Mouse (Mus musculus) stomach, embryonic 15.5 days (tissue): ENCODE measurements at regions not wholly inside any gene's neighbourhood (a gene's known extent, or its start where the extent isn't known, plus 50 kb on each side); places are given as distances from the start of the nearest gene placed in this dataset.

Experiments used
- ATAC-seq: fragments of 200-750 bp; cut with Nextera tagmentation; 2 replicates; pipeline ENCODE4 v1.8.0; 2017; ENCODE audit warnings: low read depth, moderate number of reproducible peaks, moderate TSS enrichment; ENCODE audit not compliant: insufficient read depth, low FRiP score
- H3K27ac ChIP-seq: fragments of 300-500 bp; sonication (generic); 2 replicates; pipeline ENCODE4 v1.5.1; 2015; ENCODE audit warnings: mild to moderate bottlenecking, inconsistent platforms
- H3K27me3 ChIP-seq: fragments of 300-500 bp; sonication (generic); replicated peaks from 2 replicates; pipeline ENCODE4 v1.6.1; 2015; ENCODE audit warnings: inconsistent platforms
- H3K36me3 ChIP-seq: fragments of 300-500 bp; sonication (generic); 2 replicates; pipeline ENCODE4 v1.6.1; 2015; ENCODE audit warnings: inconsistent platforms
- H3K4me1 ChIP-seq: fragments of 300-500 bp; sonication (generic); 2 replicates; pipeline ENCODE4 v1.6.1; 2015; ENCODE audit warnings: inconsistent platforms
- H3K4me2 ChIP-seq: fragments of 300-500 bp; sonication (generic); 2 replicates; pipeline ENCODE4 v1.6.1; 2015; ENCODE audit warnings: mild to moderate bottlenecking, inconsistent platforms
- H3K4me3 ChIP-seq: fragments of 300-500 bp; sonication (generic); replicated peaks from 2 replicates; pipeline ENCODE4 v1.5.1; 2015; ENCODE audit warnings: inconsistent platforms
- H3K9ac ChIP-seq: fragments of 300-500 bp; sonication (generic); 2 replicates; pipeline ENCODE4 v1.6.1; 2015; ENCODE audit warnings: inconsistent platforms
- H3K9me3 ChIP-seq: fragments of 300-500 bp; sonication (generic); 2 replicates; pipeline ENCODE4 v1.6.1; 2016; ENCODE audit warnings: inconsistent platforms
- WGBS: fragments of 180-500 bp; shearing (Covaris S2); methylation state at CpG from one replicate; pipeline ENCODE4 v1.1.7; 2015; 5-methylcytosine and 5-hydroxymethylcytosine counted together

GRCm38 (mm10) chr3:148544929-148545328, 445.4 kb downstream of the Adgrl2 start:
- no peak overlapping the region for H3K27ac ChIP-seq
- WGBS, result 79% methylated on average over 6 of the region's 6 CpGs
- ATAC-seq, result no peak
- no peaks in the 10 kb centered on the region for H3K9me3 ChIP-seq
- H3K36me3 ChIP-seq, result no peaks in the 10 kb centered on the region
- no peaks in the 10 kb centered on the region for H3K27me3 ChIP-seq
- H3K4me1 ChIP-seq, result no peaks in the 10 kb centered on the region
- no peak overlapping the region for H3K4me3 ChIP-seq
- H3K4me2 ChIP-seq, result no peak overlapping the region
- no peak overlapping the region for H3K9ac ChIP-seq

- Histone ChIP-seq H3K27ac (no peak overlapping the region), H3K27me3 (no peaks in the 10 kb centered on the region), H3K36me3 (no peaks in the 10 kb centered on the region), H3K4me3 (no peak overlapping the region), H3K9me3 (no peaks in the 10 kb centered on the region), H3K9ac (no peak overlapping the region), H3K4me2 (no peak overlapping the region), H3K4me1 (no peaks in the 10 kb centered on the region)
- WGBS, result 84% methylated on average over 5 of the region's 5 CpGs
- no peak for ATAC-seq
Measured at GRCm38 (mm10) chr3:148542217-148542616, 448.1 kb downstream of the Adgrl2 start.

GRCm38 (mm10) chr3:148537669-148538271, 452.6 kb downstream of the Adgrl2 start:
- Histone ChIP-seq H3K36me3 (no peaks in the 10 kb centered on the region), H3K9me3 (no peaks in the 10 kb centered on the region), H3K27ac (no peak overlapping the region), H3K4me3 (no peak overlapping the region), H3K27me3 (no peaks in the 10 kb centered on the region), H3K4me1 (no peaks in the 10 kb centered on the region), H3K9ac (no peak overlapping the region), H3K4me2 (no peak overlapping the region)
- WGBS, result 63% methylated on average over 4 of the region's 4 CpGs
- ATAC-seq, result no peak

DNA sequence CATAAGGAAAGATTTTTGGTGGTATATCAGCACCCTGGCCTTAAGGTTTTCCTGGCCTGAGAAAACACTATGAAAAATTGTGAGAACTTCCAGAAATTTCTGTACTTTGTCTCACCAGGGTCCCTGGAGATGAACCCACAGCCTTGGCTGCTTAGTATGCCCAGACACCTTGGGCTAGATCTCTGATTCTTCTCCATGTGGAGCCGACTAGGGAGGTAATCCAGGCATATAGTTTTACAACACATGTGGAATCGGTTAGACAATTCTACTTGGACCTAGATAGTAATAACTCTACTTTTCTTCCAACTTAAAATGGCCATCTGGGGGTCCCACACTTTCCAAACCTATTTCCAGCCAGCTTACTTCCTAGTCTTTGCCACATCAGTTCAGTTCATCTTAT, 460.5 kb downstream of the Adgrl2 start:
- Histone ChIP-seq H3K4me2 (no peak overlapping the region), H3K27ac (no peak overlapping the region), H3K4me3 (no peak overlapping the region), H3K9ac (no peak overlapping the region), H3K36me3 (no peaks in the 10 kb centered on the region), H3K9me3 (no peaks in the 10 kb centered on the region), H3K27me3 (no peaks in the 10 kb centered on the region), H3K4me1 (no peaks in the 10 kb centered on the region)
- ATAC-seq, result no peak
- 78% methylated on average over 2 of the region's 2 CpGs for WGBS

DNA sequence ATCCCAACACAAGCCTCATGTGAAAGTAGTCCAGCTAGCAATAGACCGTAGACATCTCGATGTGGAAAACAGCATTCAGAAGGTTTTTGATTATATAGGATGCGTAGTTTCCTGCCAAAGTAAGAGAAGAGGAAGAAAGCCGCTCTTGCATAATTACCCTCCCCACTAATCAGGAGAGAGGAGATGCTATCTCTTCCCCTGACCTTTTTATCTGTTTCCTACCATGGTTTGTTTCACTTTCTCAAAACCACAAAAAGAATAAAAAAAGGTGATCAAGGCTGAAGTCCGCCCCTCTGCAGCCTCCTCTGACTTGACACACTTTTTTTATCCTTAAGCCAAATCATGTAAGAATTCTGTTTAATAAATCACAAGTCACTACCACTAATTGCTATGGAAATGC, 480.0 kb downstream of the Adgrl2 start:
- Histone ChIP-seq H3K4me3 (no peak overlapping the region), H3K27me3 (no peaks in the 10 kb centered on the region), H3K27ac (no peak overlapping the region), H3K36me3 (no peaks in the 10 kb centered on the region), H3K9me3 (no peaks in the 10 kb centered on the region), H3K9ac (no peak overlapping the region), H3K4me2 (no peak overlapping the region), H3K4me1 (no peaks in the 10 kb centered on the region)
- WGBS, result 80% methylated on average over 5 of the region's 5 CpGs
- no peak for ATAC-seq

GRCm38 (mm10) chr3:148504928-148505327, 485.4 kb downstream of the Adgrl2 start:
- no peak for ATAC-seq
- no peaks in the 10 kb centered on the region for H3K4me1 ChIP-seq
- no peaks in the 10 kb centered on the region for H3K9me3 ChIP-seq
- no peaks in the 10 kb centered on the region for H3K27me3 ChIP-seq
- no peak overlapping the region for H3K9ac ChIP-seq
- no peak overlapping the region for H3K4me2 ChIP-seq
- no peak overlapping the region for H3K4me3 ChIP-seq
- no peaks in the 10 kb centered on the region for H3K36me3 ChIP-seq
- no peak overlapping the region for H3K27ac ChIP-seq
- 84% methylated on average over 2 of the region's 2 CpGs for WGBS

- H3K4me3 ChIP-seq, result no peak overlapping the region
- no peak overlapping the region for H3K4me2 ChIP-seq
- no peak for ATAC-seq
- H3K9ac ChIP-seq, result no peak overlapping the region
- H3K27me3 ChIP-seq, result no peaks in the 10 kb centered on the region
- no peaks in the 10 kb centered on the region for H3K36me3 ChIP-seq
- H3K4me1 ChIP-seq, result no peaks in the 10 kb centered on the region
- WGBS, result 73% methylated on average over 1 of the region's 1 CpGs
- H3K27ac ChIP-seq, result no peak overlapping the region
- H3K9me3 ChIP-seq, result no peaks in the 10 kb centered on the region
Measured at GRCm38 (mm10) chr3:148503432-148503831, 486.9 kb downstream of the Adgrl2 start.

DNA sequence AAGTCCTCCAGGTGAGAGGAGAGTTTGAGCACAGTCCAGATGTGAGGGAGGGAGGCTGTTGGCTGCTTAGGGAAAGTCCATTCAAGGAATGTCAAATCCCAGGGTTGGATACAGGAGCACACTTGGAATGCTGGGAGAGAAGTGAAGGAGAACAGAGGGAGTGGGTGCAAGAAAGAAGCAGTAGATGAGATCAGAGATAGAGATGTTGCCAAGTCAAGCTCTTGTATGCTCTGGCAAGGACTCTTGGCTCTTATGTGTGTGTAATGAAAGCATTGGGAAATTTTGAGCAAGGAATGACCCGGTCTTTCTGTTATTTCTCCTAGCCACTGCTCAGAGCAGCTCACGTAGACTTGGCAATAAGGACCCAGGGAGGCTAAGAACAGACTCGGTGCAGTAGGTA, 488.6 kb downstream of the Adgrl2 start:
- no peak overlapping the region for H3K4me2 ChIP-seq
- no peak overlapping the region for H3K4me3 ChIP-seq
- H3K9ac ChIP-seq, result no peak overlapping the region
- 84% methylated on average over 3 of the region's 3 CpGs for WGBS
- no peak overlapping the region for H3K27ac ChIP-seq
- H3K4me1 ChIP-seq, result no peaks in the 10 kb centered on the region
- no peaks in the 10 kb centered on the region for H3K36me3 ChIP-seq
- H3K27me3 ChIP-seq, result no peaks in the 10 kb centered on the region
- no peak for ATAC-seq
- H3K9me3 ChIP-seq, result no peaks in the 10 kb centered on the region

GRCm38 (mm10) chr3:148496672-148497071, 493.7 kb downstream of the Adgrl2 start:
- no peaks in the 10 kb centered on the region for H3K9me3 ChIP-seq
- WGBS, result 53% methylated on average over 5 of the region's 5 CpGs
- H3K27me3 ChIP-seq, result no peaks in the 10 kb centered on the region
- no peak for ATAC-seq
- H3K4me2 ChIP-seq, result no peak overlapping the region
- no peaks in the 10 kb centered on the region for H3K4me1 ChIP-seq
- no peaks in the 10 kb centered on the region for H3K36me3 ChIP-seq
- no peak overlapping the region for H3K4me3 ChIP-seq
- H3K27ac ChIP-seq, result no peak overlapping the region
- H3K9ac ChIP-seq, result no peak overlapping the region

- Histone ChIP-seq H3K36me3 (no peaks in the 10 kb centered on the region), H3K27me3 (no peaks in the 10 kb centered on the region), H3K9ac (no peak overlapping the region), H3K27ac (no peak overlapping the region), H3K4me3 (no peak overlapping the region), H3K4me1 (no peaks in the 10 kb centered on the region), H3K4me2 (no peak overlapping the region), H3K9me3 (no peaks in the 10 kb centered on the region)
- no peak for ATAC-seq
- 78% methylated on average over 3 of the region's 3 CpGs for WGBS
Measured at GRCm38 (mm10) chr3:148491287-148491686, 499.1 kb downstream of the Adgrl2 start.

DNA sequence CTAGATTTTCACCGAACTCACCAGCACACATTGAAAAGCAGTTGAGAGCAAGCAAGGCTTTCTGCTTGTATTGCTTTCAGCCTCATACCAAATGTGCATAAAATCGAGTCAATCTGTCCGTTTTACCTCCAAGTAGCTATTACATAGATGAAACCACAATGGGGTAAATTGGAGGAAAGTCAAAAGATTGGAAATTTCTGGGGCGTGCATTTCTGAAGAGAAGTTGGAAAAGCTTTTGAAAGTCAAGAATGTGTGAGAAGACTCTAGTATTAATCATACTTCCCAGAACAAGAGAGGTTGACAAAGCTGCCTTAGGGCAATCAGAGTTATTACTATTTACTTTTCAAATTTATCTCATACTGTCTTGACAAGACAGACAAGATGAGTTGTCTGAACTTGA, 501.2 kb downstream of the Adgrl2 start:
- H3K27ac ChIP-seq, result no peak overlapping the region
- H3K9ac ChIP-seq, result no peak overlapping the region
- H3K4me3 ChIP-seq, result no peak overlapping the region
- no peaks in the 10 kb centered on the region for H3K9me3 ChIP-seq
- no peaks in the 10 kb centered on the region for H3K27me3 ChIP-seq
- 72% methylated on average over 4 of the region's 4 CpGs for whole genome bisulfite sequencing
- no peaks in the 10 kb centered on the region for H3K36me3 ChIP-seq
- H3K4me2 ChIP-seq, result no peak overlapping the region
- no peaks in the 10 kb centered on the region for H3K4me1 ChIP-seq
- no peak for ATAC-seq

DNA sequence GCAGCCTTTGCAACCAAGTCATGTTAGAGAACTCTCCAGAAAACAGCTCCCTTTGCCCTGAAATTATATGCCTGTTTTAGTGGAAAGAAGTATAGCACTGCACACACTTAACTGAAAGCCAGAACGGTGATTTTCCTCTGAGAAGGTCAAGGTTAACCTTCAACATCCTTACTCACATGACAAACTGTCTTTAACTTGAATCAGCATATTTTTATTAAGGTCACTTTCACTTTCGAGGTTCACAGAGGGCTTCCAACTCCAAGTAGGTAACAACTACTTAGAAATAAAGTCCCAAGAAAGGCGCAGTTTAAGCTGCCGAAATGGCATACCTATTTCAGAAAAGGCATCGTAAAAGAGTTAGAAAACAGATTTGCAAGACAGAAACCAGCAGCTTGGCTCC, 502.4 kb downstream of the Adgrl2 start:
- no peaks in the 10 kb centered on the region for H3K36me3 ChIP-seq
- H3K27ac ChIP-seq, result no peak overlapping the region
- WGBS, result 74% methylated on average over 5 of the region's 5 CpGs
- H3K4me1 ChIP-seq, result no peaks in the 10 kb centered on the region
- no peaks in the 10 kb centered on the region for H3K9me3 ChIP-seq
- ATAC-seq, result no peak
- no peak overlapping the region for H3K4me2 ChIP-seq
- no peaks in the 10 kb centered on the region for H3K27me3 ChIP-seq
- no peak overlapping the region for H3K4me3 ChIP-seq
- H3K9ac ChIP-seq, result no peak overlapping the region

- ATAC-seq, result no peak
- WGBS, result 89% methylated on average over 8 of the region's 8 CpGs
- Histone ChIP-seq H3K4me3 (no peak overlapping the region), H3K27me3 (no peaks in the 10 kb centered on the region), H3K27ac (no peak overlapping the region), H3K9ac (no peak overlapping the region), H3K4me2 (no peak overlapping the region), H3K9me3 (no peaks in the 10 kb centered on the region), H3K36me3 (no peaks in the 10 kb centered on the region), H3K4me1 (no peaks in the 10 kb centered on the region)
Measured at GRCm38 (mm10) chr3:148475862-148476261, 514.5 kb downstream of the Adgrl2 start.
